Mouse (Mus musculus) CH12.LX (cell line): Measurements from ENCODE around the gene Tmem54.

ENCODE experiments used
- BHLHE40 ChIP-seq: IDR thresholded peaks from 2 replicates; pipeline ENCODE4 v1.6.1; 2011; ENCODE audit warnings: mild to moderate bottlenecking, low read depth, low read length, improper control_type of control experiment
- CTCF ChIP-seq, 2 experiments: IDR thresholded peaks in 1 of 2; conservative IDR thresholded peaks in 1 of 2; 2 replicates each; pipeline ENCODE4 v1.5.1; 2011 to 2012; ENCODE audit warnings: low read depth in 2 of 2, low read length in 2 of 2, improper control_type of control experiment in 1 of 2, inconsistent platforms in 1 of 2, mild to moderate bottlenecking in 1 of 2, moderate library complexity in 1 of 2
- EP300 ChIP-seq: IDR thresholded peaks from 2 replicates; pipeline ENCODE4 v1.6.1; 2011; ENCODE audit warnings: low read length, improper control_type of control experiment
- IRF4 ChIP-seq: IDR thresholded peaks from 2 replicates; pipeline ENCODE4 v1.6.1; 2014; ENCODE audit warnings: low read depth, mild to moderate bottlenecking, inconsistent platforms, low read length, improper control_type of control experiment
- MAX ChIP-seq: IDR thresholded peaks from 2 replicates; pipeline ENCODE4 v1.6.1; 2011; ENCODE audit warnings: low read length, improper control_type of control experiment
- NRF1 ChIP-seq: IDR thresholded peaks from 2 replicates; pipeline ENCODE4 v1.6.1; 2014; ENCODE audit warnings: low read depth, mild to moderate bottlenecking, inconsistent platforms, low read length, improper control_type of control experiment, moderate library complexity
- POLR2A ChIP-seq: IDR thresholded peaks from 2 replicates; pipeline ENCODE4 v1.6.1; 2011; ENCODE audit warnings: low read depth, mild to moderate bottlenecking, improper control_type of control experiment, low read length
- SIN3A ChIP-seq: IDR thresholded peaks from 2 replicates; pipeline ENCODE4 v1.6.1; 2012; ENCODE audit warnings: low read length, improper control_type of control experiment, inconsistent platforms
- UBTF ChIP-seq: IDR thresholded peaks from 2 replicates; pipeline ENCODE4 v1.6.1; 2012; ENCODE audit warnings: low read depth, mild to moderate bottlenecking, inconsistent platforms, low read length, improper control_type of control experiment, moderate library complexity
- USF1 ChIP-seq: IDR thresholded peaks from 2 replicates; pipeline ENCODE4 v1.6.1; 2014; ENCODE audit warnings: low read depth, mild to moderate bottlenecking, inconsistent platforms, low read length, improper control_type of control experiment
- ZNF384 ChIP-seq: IDR thresholded peaks from 2 replicates; pipeline ENCODE4 v1.6.1; 2012; ENCODE audit warnings: low read depth, low read length, improper control_type of control experiment, inconsistent platforms

DNA sequence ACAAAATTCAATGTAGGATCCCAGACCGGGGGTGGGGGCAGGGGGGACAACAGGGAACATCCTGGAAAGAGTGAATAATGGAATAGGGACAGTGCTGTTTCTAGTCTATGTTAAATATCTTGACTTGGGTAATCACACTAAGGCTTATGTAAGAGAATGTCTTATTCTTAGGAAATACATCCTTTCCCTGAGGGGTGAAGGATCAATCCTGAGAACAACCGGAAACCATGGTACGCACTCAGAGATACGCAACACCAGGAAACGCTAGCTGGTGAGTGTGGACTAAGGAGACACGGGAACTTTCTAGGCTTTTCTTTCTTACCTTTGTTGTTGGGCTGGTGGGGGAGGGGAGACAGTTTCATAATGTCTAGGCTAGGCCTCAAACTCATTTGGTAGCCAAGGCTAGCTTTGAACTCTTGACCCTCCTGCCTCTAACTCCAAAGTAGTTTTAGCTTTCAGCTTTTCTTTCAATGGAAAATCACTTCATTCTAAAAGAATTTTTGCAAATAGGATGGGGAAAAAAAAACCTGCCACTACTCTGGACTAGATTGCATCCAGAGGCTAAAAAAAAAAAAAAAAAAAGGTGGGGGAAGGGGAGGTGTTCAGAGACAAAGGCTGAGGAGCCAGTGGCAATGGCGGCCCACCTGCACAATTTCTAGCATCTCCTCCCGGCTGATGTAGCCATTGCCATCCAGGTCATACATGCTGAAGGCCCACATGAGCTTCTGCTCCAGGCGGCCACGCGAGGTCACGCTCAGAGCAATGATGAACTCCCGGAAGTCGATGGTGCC, 12.6 kb downstream of the Tmem54 start:
- no peak for TF ChIP-seq BHLHE40
- no peak for TF ChIP-seq CTCF (conservative IDR thresholded peaks at IDR 0.05 in 1 of 2, IDR thresholded peaks at IDR 0.05 in 1 of 2; ENCODE audit: low read depth in 2 of 2, low read length in 2 of 2)
- no peak for TF ChIP-seq USF1
- no peak for TF ChIP-seq IRF4
- TF ChIP-seq MAX = no peak
- no peak for TF ChIP-seq UBTF
- TF ChIP-seq POLR2A = no peak
- TF ChIP-seq ZNF384 = peak; percentile 93
- no peak for TF ChIP-seq NRF1
- TF ChIP-seq EP300 = no peak
- TF ChIP-seq SIN3A = no peak
